Mouse (Mus musculus) megakaryocyte, embryonic 14.5 days (primary cell): ENCODE measurements at regions not wholly inside any gene's neighbourhood (a gene's known extent, or its start where the extent isn't known, plus 50 kb on each side); places are given as distances from the start of the nearest gene placed in this dataset.

Experiments
- FLI1 ChIP-seq: IDR thresholded peaks from 2 replicates; pipeline ENCODE4 v1.6.1; 2012; ENCODE audit warnings: low read length, inconsistent platforms, mixed read lengths
- GATA1 ChIP-seq: IDR thresholded peaks from 3 replicates; pipeline ENCODE4 v1.6.1; 2012; ENCODE audit warnings: mixed read lengths, low read length, inconsistent platforms, borderline replicate concordance

GRCm38 (mm10) chr7:119363552-119364267, 95.4 kb downstream of the Gp2 start:
- TF ChIP-seq GATA1 = no peak
- TF ChIP-seq FLI1 = no peak
